Mouse (Mus musculus) myocyte (in vitro differentiated cells): ENCODE measurements around the gene Adamts6.

ENCODE experiments used
- E2F4 ChIP-seq: IDR thresholded peaks from one replicate; pipeline ENCODE4 v1.6.1; 2011; ENCODE audit warnings: mild to moderate bottlenecking, control low read depth, moderate library complexity; ENCODE audit not compliant: insufficient read depth
- POLR2A ChIP-seq: IDR thresholded peaks from one replicate; pipeline ENCODE4 v1.6.1; 2011; ENCODE audit warnings: low read depth, mild to moderate bottlenecking, control low read depth, moderate library complexity; ENCODE audit not compliant: insufficient read length
- POLR2AphosphoS2 ChIP-seq: IDR thresholded peaks from one replicate; pipeline ENCODE4 v1.6.1; 2011; ENCODE audit warnings: low read depth, control low read depth; ENCODE audit not compliant: insufficient read length
- TCF12 ChIP-seq: IDR thresholded peaks from one replicate; pipeline ENCODE4 v1.6.1; 2011; ENCODE audit warnings: mild to moderate bottlenecking, control low read depth; ENCODE audit not compliant: poor library complexity, insufficient read depth, severe bottlenecking

GRCm38 (mm10) chr13:104515054-104515453, 227.4 kb downstream of the Adamts6 start:
- TF ChIP-seq POLR2A (no peak), E2F4 (no peak), POLR2AphosphoS2 (no peak), TCF12 (no peak)
